Mouse (Mus musculus) limb, embryonic 15.5 days (tissue): Measurements from ENCODE around the gene Fbxl8. TPM values are rescaled to one million over a fixed set of nuclear protein-coding genes. Genes with fewer than 3 reads are reported as not detected.

Experiments
- ATAC-seq: fragments of 200-750 bp; cut with Nextera tagmentation; 2 replicates; pipeline ENCODE4 v1.8.0; 2017; ENCODE audit warnings: low read depth, moderate TSS enrichment; ENCODE audit not compliant: insufficient number of reproducible peaks, low FRiP score, low TSS enrichment
- H3K27ac ChIP-seq: fragments of 300-500 bp; sonication (generic); 2 replicates; pipeline ENCODE4 v1.5.1; 2015; ENCODE audit warnings: moderate library complexity, mild to moderate bottlenecking, inconsistent platforms
- H3K27me3 ChIP-seq: fragments of 300-500 bp; sonication (generic); 2 replicates; pipeline ENCODE4 v1.6.1; 2015; ENCODE audit warnings: inconsistent platforms
- H3K36me3 ChIP-seq: fragments of 300-500 bp; sonication (generic); 2 replicates; pipeline ENCODE4 v1.6.1; 2015; ENCODE audit warnings: inconsistent platforms
- H3K4me1 ChIP-seq: fragments of 300-500 bp; sonication (generic); 2 replicates; pipeline ENCODE4 v1.6.1; 2015; ENCODE audit warnings: inconsistent platforms
- H3K4me2 ChIP-seq: fragments of 300-500 bp; sonication (generic); 2 replicates; pipeline ENCODE4 v1.6.1; 2015; ENCODE audit warnings: mild to moderate bottlenecking, inconsistent platforms
- H3K4me3 ChIP-seq: fragments of 300-500 bp; sonication (generic); 2 replicates; pipeline ENCODE4 v1.5.1; 2015; ENCODE audit warnings: mild to moderate bottlenecking, inconsistent platforms
- H3K9ac ChIP-seq: fragments of 300-500 bp; sonication (generic); 2 replicates; pipeline ENCODE4 v1.6.1; 2015; ENCODE audit warnings: inconsistent platforms
- H3K9me3 ChIP-seq: fragments of 300-500 bp; sonication (generic); 2 replicates; pipeline ENCODE4 v1.6.1; 2016; ENCODE audit warnings: inconsistent platforms
- WGBS: fragments of 180-500 bp; shearing (Covaris S2); methylation state at CpG from one replicate; pipeline ENCODE4 v1.1.7; 2015; 5-methylcytosine and 5-hydroxymethylcytosine counted together
- polyA plus RNA-seq: library from polyadenylated mRNA; unstranded; fragments of >200 nt; fragmentation: Nextera tagmentation; extraction: Ambion mirVana; gene quantifications from 2 replicates; pipeline ENCODE4 v1.2.1, GENCODE M21; 2015

Fbxl8 gene
- polyA plus RNA-seq, 1 experiment from 2014 or later, result 4.9 TPM

DNA sequence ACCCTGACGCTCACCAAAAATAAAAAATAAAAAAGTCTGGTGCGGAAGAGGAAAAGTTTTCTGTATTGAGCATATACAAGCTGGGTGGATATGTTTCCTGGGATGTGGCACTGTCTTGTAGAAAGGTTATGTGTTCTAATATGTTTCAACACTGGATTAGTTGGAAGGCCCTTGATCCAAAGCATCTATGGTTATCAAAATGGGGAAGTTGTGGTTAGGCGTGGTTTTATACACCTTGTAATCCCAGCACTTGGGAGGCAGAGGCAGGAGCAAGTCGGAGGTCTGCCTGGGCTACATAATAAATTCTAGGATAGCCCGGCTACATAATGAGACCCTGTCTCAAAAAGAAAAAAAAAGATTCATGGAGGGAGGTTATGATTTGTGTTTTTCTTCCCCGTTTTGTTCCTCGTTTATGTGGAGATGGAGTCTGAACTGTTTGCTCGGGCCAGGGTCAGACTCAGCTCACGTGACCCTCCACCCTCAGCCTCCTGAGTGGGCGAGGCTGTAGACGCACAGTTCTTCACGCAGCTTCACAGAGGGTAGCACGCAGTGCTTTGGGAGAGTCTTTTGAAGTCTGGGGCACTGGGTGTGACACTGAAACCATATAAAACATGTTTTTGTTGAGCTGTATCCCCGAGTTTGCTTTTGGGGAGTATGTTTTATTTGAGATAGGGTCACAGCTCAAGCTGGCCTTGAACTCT is 26.9 kb upstream of the Fbxl8 start:
- Histone ChIP-seq H3K36me3 (peaks cover 59% of the 10 kb centered on the region), H3K4me2 (no peak overlapping the region), H3K9me3 (no peaks in the 10 kb centered on the region), H3K27me3 (no peaks in the 10 kb centered on the region), H3K27ac (no peak overlapping the region), H3K9ac (no peak overlapping the region), H3K4me1 (no peaks in the 10 kb centered on the region), H3K4me3 (no peak overlapping the region)
- no peak for ATAC-seq
- 88% methylated on average over 14 of the region's 14 CpGs for WGBS

DNA sequence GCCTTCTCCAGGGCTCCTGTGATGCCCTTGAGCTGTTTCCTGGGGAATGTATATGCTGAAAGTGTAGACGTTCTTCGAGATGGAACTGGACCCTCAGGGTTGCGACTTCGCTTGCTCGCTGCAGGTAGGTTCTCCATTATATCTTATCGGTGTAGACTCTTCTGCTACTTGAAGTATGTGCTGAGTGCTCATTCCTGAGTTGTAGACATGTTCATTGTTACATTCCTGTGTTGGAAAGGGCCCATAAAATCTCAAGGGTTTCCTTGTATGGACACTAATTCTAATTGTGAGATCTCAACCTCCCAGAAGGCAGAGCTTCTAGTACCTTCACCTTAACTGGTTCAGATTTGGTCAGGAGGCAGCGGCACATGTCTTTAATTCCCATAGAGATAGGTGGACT is 23.4 kb upstream of the Fbxl8 start:
- H3K27ac ChIP-seq, result no peak overlapping the region
- H3K9ac ChIP-seq, result no peak overlapping the region
- H3K36me3 ChIP-seq, result peaks cover 46% of the 10 kb centered on the region
- no peak overlapping the region for H3K4me2 ChIP-seq
- no peak overlapping the region for H3K4me3 ChIP-seq
- H3K9me3 ChIP-seq, result no peaks in the 10 kb centered on the region
- H3K27me3 ChIP-seq, result no peaks in the 10 kb centered on the region
- 97% methylated on average over 7 of the region's 7 CpGs for WGBS
- H3K4me1 ChIP-seq, result no peaks in the 10 kb centered on the region
- no peak for ATAC-seq

DNA sequence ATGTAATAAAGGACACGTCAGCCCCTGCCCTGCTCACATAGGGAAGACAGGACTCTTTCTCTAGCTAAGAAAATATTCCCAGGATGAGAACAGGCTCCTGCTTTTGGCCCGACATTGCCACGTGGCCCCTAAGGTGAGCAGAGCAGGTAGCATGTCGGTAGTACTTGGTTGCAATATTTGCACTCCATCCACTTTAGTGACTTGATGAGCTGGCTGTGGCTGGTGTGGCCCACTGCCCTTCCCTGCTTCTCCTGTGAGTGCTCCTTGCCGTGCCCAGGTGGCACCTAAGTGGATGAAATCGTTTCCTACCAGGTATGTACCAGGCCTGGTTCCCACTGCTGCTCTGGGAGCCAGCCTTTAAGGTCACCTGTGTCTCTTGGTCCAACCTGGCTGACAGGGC is 12.5 kb upstream of the Fbxl8 start:
- Histone ChIP-seq H3K4me1 (peaks cover 25% of the 10 kb centered on the region), H3K9ac (no peak overlapping the region), H3K36me3 (peaks cover 64% of the 10 kb centered on the region), H3K27me3 (0 out of 2 replicates have a peak, but pooled peaks cover 9% of the 10 kb centered on the region), H3K27ac (no peak overlapping the region), H3K9me3 (no peaks in the 10 kb centered on the region), H3K4me3 (no peak overlapping the region), H3K4me2 (no peak overlapping the region)
- WGBS, result 87% methylated on average over 6 of the region's 6 CpGs
- ATAC-seq, result no peak

DNA sequence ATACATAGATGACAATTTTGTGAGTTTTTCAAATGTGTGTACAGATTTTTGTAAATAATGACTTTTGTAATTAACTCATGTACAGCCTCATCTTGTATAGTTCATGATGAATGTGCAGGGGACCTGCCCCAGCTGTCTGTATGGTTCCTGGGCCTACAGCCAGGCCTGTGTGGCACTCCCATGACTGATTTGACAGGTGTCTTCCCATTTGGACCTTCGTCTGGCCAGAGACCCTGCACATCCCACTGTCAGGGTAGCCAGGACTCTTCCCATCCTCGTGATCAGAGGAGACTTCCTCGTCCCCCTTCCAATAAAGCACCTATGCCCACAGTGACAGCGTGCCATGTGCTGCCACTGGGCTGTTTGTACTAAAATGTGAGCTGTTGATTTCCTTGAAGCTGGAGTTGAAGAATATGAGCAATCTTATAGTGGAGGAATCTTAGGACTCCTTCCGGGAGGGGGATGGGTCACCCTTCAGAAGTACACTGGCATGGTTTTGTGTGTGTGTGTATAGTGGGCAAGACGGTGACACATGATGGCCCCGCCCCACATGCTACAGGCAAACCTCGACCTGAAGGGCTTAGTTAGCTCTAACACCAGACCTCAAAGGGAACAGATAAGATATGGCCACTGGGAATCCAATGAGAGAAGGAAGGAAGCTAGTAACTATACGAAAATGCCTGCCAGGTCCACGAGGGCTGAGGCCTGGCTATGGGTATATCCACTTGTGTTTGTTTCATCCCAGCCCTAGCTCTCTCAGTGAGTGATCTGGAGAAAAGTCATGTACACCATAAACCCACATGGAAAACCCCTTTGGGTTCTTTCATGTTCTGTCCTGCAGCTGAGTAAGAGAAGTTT is 11.5 kb upstream of the Fbxl8 start:
- WGBS, result 82% methylated on average over 10 of the region's 10 CpGs
- H3K4me2 ChIP-seq, result peak overlapping the region; percentile 75
- H3K9me3 ChIP-seq, result no peaks in the 10 kb centered on the region
- ATAC-seq, result no peak
- H3K4me1 ChIP-seq, result peaks cover 25% of the 10 kb centered on the region
- H3K4me3 ChIP-seq, result peak overlapping the region; percentile 72; the same call in 1 of the 2 replicates
- H3K27ac ChIP-seq, result no peak overlapping the region
- peaks cover 55% of the 10 kb centered on the region for H3K36me3 ChIP-seq
- peaks cover 15% of the 10 kb centered on the region for H3K27me3 ChIP-seq
- no peak overlapping the region for H3K9ac ChIP-seq

DNA sequence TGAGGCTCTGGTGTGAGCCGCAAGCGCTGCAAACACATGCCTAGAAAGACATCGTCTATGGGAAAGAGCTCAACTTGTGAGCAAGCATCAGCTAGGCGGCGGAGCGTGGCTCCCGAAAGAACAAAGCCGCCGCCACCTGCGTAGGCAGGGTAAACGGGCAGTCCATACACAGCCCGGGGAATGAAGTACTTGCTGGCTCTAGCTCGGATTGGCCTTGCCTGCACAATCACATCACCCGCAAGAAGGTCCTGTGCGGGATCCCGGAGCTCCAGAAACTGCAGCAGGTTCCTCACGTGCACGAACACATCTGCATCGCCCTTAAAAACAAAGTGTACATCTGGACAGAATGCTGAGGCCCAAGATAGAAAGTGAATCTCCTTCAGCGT is 10.7 kb upstream of the Fbxl8 start:
- WGBS, result 30% methylated on average over 20 of the region's 20 CpGs
- Histone ChIP-seq H3K36me3 (peaks cover 46% of the 10 kb centered on the region), H3K9me3 (no peaks in the 10 kb centered on the region), H3K27me3 (peaks cover 24% of the 10 kb centered on the region), H3K4me2 (peak overlapping the region; percentile 75), H3K4me3 (peak overlapping the region; percentile 72), H3K9ac (peak overlapping the region; percentile 18; the same call in 1 of the 2 replicates), H3K4me1 (peaks cover 27% of the 10 kb centered on the region), H3K27ac (peak overlapping the region; percentile 97; the same call in 1 of the 2 replicates)
- no peak for ATAC-seq

DNA sequence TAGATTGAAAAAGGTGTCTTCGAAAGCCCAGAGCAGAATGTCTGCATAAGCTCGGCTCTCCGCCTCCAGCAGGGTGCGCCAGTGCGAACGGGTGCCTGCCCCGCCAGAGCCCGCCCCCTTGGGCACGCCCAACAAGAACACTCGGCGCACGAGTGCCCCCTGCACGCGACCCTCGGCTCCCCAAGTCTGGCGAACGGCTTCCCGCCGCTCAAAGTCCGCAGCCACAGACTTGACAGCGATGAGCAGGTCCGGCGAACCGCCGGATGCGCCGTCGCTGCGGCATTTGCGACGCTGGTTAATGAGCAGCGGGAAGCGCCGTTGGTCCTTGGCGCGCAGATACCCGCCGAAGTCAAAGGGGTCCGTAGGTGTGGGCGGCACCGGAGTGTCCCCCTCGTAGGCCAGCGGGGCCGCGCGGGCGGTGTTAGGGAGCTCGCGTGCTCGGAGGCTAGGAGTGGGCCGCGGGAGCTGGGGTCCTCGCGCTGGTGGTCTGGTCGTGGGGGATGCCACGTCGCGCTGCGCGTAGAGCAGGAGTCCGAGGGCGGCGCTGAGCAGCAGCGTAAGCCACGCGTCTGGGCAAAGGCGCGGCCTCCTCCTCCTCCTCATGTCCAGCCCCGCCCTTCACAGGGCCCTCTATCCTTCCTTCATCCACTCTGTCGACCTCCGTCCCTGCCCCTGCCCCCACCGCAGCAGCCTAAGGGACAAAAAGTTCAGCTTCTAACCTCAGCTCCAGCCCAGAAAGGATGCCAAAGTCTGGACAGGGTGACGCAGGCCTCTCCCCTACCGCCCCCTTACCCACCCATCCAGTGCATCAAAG is 10.1 kb upstream of the Fbxl8 start:
- H3K4me1 ChIP-seq, result peaks cover 33% of the 10 kb centered on the region
- H3K27me3 ChIP-seq, result peaks cover 30% of the 10 kb centered on the region
- H3K4me3 ChIP-seq, result peak overlapping the region; percentile 72
- WGBS, result under 1% methylated on average over 73 of the region's 74 CpGs
- H3K27ac ChIP-seq, result peak overlapping the region; percentile 97
- peak overlapping the region; percentile 64 for H3K9ac ChIP-seq
- peak; percentile 87 for ATAC-seq
- no peaks in the 10 kb centered on the region for H3K9me3 ChIP-seq
- peaks cover 40% of the 10 kb centered on the region for H3K36me3 ChIP-seq
- H3K4me2 ChIP-seq, result peak overlapping the region; percentile 75

DNA sequence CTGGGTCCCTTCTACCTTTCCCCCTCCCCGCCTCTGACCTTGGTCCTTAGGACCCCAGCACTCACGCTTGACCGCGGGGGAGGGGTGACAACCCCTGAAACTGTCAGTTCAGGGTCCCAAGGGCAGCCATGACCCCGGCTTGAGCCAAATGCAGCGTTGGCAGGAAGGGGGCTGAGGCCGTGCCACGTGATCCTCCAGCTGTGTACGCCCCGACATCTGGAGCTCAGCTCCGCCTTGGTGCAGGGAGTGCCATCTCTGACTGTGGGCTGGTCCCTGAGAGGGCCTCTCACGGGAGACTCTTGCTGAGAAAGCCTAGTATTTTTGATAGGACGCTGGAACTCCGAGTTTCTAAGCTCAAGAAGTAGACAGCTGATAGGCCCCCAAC is 9.5 kb upstream of the Fbxl8 start, which contains the start of gene B3gnt9:
Gene B3gnt9, minus strand, starts transcription at position 188 of the 385 bp plus-strand sequence.
- peak within 1 kb of the TSS; percentile 64 for H3K9ac ChIP-seq
- WGBS, result 0% methylated on average over 14 of the region's 14 CpGs
- peaks cover 34% of the 10 kb centered on the region for H3K27me3 ChIP-seq
- H3K27ac ChIP-seq, result peak within 1 kb of the TSS; percentile 97
- H3K4me3 ChIP-seq, result peak within 1 kb of the TSS; percentile 72
- peak; percentile 85 for ATAC-seq
- H3K4me2 ChIP-seq, result peak within 1 kb of the TSS; percentile 75
- peaks cover 34% of the 10 kb centered on the region for H3K36me3 ChIP-seq
- H3K4me1 ChIP-seq, result peaks cover 39% of the 10 kb centered on the region
- H3K9me3 ChIP-seq, result no peaks in the 10 kb centered on the region

DNA sequence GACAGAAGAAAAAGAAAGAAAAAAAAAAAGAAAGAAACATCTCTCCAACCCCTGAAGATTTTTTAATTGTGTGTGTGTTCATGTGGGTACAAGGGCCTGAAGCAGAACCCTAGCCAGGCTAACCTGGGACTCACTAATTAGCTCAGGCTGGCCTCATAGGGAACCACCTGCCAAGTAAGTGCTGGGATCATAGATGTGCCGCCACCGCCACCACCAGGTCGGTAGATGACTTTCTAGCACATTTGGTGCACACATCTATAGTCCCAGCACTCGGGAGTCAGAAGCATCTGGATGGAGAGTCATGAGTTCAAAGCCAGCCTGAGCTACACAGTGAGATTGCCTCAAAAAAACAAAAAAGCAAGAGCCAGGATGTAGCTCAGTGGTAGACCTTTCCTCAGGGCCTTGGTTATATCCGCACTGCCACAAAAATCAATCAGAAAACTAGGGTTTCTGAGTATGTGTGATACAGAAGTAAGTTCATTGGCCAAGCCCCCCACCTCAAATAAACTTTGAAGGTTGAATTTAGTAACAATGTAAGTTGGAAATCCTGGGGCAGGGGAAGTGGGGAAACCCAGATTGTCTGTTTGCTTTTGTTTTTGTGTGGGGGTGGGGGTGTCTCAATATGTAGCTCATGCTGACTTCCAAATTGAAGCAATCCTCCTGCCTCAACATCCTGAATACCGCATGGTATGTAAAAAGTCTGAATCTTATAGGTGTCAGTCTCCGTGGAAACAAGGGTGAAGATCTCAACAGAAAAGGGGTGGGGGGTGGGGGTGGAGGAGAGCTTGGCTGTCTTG is 6.9 kb upstream of the Fbxl8 start:
- H3K4me1 ChIP-seq, result peaks cover 43% of the 10 kb centered on the region
- H3K4me2 ChIP-seq, result no peak overlapping the region
- WGBS, result 64% methylated on average over 7 of the region's 7 CpGs
- no peak for ATAC-seq
- peaks cover 53% of the 10 kb centered on the region for H3K27me3 ChIP-seq
- no peak overlapping the region for H3K4me3 ChIP-seq
- H3K9ac ChIP-seq, result no peak overlapping the region
- peaks cover 10% of the 10 kb centered on the region for H3K36me3 ChIP-seq
- no peak overlapping the region for H3K27ac ChIP-seq
- no peaks in the 10 kb centered on the region for H3K9me3 ChIP-seq

DNA sequence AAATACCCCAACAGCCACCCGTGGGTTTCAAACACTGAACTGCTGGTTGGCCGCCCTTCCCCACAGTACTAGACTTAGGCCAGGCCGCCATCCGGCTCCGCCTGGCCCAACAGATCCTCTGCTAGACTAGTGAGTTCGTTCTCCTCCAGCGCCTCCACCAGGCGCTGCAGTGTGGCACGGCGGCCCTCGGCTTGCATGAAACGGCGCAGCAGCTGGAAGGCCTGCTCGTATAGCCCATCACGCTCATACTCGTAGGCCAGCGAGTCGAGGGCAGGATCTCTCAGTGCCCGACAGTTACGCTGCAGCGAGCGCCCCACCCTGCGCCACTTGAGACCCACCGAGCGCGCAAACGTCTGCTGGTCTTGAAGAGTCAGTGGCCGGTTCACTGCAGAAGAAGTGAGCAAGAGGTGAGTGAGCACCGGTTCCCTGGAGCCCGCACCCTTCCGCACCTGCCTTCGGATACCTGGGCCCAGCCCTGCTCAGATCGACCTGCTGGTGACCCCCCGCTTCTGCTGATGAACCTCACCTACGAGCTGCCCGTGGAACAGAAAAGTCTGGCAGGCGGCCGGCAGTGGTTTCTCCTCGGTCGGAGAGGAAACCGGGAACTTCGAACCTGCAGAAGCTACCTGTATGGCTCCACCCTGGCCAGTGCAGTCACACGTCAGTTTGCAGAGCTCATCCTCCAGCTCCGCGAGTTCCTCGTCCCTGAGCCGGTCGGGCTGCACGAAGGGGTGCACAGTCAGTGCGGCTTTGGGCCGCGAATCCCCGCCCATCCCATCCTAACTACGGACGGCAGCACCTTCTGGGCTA is 5.3 kb upstream of the Fbxl8 start:
- Histone ChIP-seq H3K9ac (no peak overlapping the region; the same call in 1 of the 2 replicates), H3K4me2 (peak overlapping the region; percentile 78), H3K36me3 (no peaks in the 10 kb centered on the region), H3K9me3 (no peaks in the 10 kb centered on the region), H3K27me3 (peaks cover 62% of the 10 kb centered on the region), H3K27ac (no peak overlapping the region), H3K4me1 (peaks cover 35% of the 10 kb centered on the region), H3K4me3 (peak overlapping the region; percentile 38)
- WGBS, result 6% methylated on average over 55 of the region's 55 CpGs
- no peak for ATAC-seq

DNA sequence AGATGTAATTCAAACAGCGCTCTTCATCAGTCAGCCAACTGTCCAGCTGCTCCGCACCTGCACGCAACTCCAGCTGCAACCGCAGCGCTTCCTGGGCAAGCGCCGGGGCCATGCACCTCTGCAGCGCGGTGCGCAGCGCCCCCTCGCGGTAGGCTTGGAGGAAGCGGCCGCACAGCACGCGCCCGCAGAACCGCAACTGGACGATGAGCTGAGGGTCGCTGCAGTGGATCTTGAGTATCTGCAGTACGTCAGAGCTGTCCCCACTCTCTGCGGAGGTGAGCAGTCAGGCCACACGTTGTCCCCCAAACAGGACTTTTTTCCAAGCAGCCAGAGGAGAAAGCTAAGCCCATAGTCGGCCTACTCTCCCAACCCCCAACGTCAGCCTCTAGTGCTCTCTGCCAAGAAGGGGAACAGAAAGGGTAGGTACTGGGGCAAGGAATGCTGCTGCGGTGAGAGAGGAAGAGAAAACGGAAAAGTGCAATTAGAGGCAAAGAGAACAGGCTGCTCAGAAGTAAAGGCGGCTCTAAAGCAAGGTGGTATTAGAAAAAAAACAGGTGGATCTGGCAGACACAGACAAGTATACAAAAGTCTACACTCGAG is 4.6 kb upstream of the Fbxl8 start:
- no peak for ATAC-seq
- Histone ChIP-seq H3K4me3 (peak overlapping the region; percentile 38), H3K27ac (no peak overlapping the region), H3K27me3 (peaks cover 63% of the 10 kb centered on the region), H3K9ac (no peak overlapping the region; the same call in 1 of the 2 replicates), H3K9me3 (no peaks in the 10 kb centered on the region), H3K36me3 (no peaks in the 10 kb centered on the region), H3K4me1 (peaks cover 33% of the 10 kb centered on the region), H3K4me2 (peak overlapping the region; percentile 78)
- 3% methylated on average over 30 of the region's 30 CpGs for WGBS
